Mouse (Mus musculus) lung, postnatal 0 days (tissue): ENCODE measurements at regions not wholly inside any gene's neighbourhood (a gene's known extent, or its start where the extent isn't known, plus 50 kb on each side); places are given as distances from the start of the nearest gene placed in this dataset.

Experiments
- ATAC-seq: fragments of 200-750 bp; cut with Nextera tagmentation; 2 replicates; pipeline ENCODE4 v1.8.0; 2017; ENCODE audit warnings: moderate library complexity
- DNase-seq: peaks from one replicate; pipeline ENCODE4 v3.0.0-alpha.2; 2016; ENCODE audit warnings: low spot score
- H3K27ac ChIP-seq: fragments of 300-500 bp; sonication (generic); 2 replicates; pipeline ENCODE4 v1.5.1; 2014; ENCODE audit warnings: antibody characterized with exemption, mild to moderate bottlenecking, low read length, mixed read lengths
- H3K27me3 ChIP-seq: fragments of 300-500 bp; sonication (generic); replicated peaks from 2 replicates; pipeline ENCODE4 v1.6.1; 2014; ENCODE audit warnings: low read length, mixed read lengths; ENCODE audit not compliant: insufficient read depth
- H3K36me3 ChIP-seq: fragments of 300-500 bp; sonication (generic); 2 replicates; pipeline ENCODE4 v1.6.1; 2014; ENCODE audit warnings: low read length, mixed read lengths; ENCODE audit not compliant: insufficient read depth
- H3K4me1 ChIP-seq: fragments of 300-500 bp; sonication (generic); 2 replicates; pipeline ENCODE4 v1.6.1; 2014; ENCODE audit warnings: antibody characterized with exemption, low read depth, low read length, mixed read lengths; ENCODE audit not compliant: insufficient read depth
- H3K4me2 ChIP-seq: fragments of 300-500 bp; sonication (generic); replicated peaks from 2 replicates; pipeline ENCODE4 v1.6.1; 2014; ENCODE audit warnings: low read depth, mild to moderate bottlenecking, low read length, moderate library complexity, mixed read lengths
- H3K4me3 ChIP-seq: fragments of 300-500 bp; sonication (generic); 2 replicates; pipeline ENCODE4 v1.5.1; 2014; ENCODE audit warnings: low read depth, low read length
- H3K9ac ChIP-seq: fragments of 300-500 bp; sonication (generic); replicated peaks from 2 replicates; pipeline ENCODE4 v1.6.1; 2014; ENCODE audit warnings: low read depth, mild to moderate bottlenecking
- H3K9me3 ChIP-seq: fragments of 300-500 bp; sonication (generic); 2 replicates; pipeline ENCODE4 v1.6.1; 2016; ENCODE audit warnings: low read length, mixed read lengths
- CTCF ChIP-seq: IDR thresholded peaks from 2 replicates; pipeline ENCODE4 v1.5.1; 2016; ENCODE audit warnings: antibody characterized with exemption, mild to moderate bottlenecking
- EP300 ChIP-seq: IDR thresholded peaks from 2 replicates; pipeline ENCODE4 v1.6.1; 2016; ENCODE audit warnings: antibody characterized with exemption, mild to moderate bottlenecking, control low read depth
- WGBS: fragments of 180-500 bp; shearing (Covaris S2); extraction: QIAGEN DNeasy Blood & Tissue Kit; methylation state at CpG from one replicate; pipeline ENCODE4 v1.1.7; 2014; 5-methylcytosine and 5-hydroxymethylcytosine counted together

DNA sequence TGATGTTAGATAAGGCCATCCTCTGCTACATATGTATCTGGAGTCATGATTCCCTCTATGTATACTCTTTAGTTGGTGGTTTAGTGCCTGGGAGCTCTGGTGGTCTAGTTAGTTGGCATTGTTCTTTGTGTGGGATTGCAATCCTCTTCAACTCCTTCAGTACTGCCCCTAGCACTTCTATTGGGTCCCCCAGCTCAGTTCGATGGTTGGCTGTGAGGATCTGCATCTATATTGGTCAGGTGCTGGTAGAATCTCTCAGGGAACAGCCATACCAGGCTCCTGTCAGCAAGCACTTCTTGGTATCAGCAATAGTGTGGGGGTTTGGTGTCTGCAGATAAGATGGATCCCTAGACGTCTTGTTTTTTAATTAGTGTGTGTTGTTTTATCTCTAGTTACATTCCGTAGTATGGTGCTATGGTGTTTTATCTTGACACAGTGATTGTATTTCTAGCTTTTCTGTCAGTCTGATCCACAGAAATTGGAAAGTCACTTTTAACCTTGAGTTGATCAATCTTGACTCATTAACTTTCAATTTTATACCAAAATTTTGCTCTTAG is 296.6 kb downstream of the Fgf10 start:
- H3K9me3 ChIP-seq, result no peaks in the 10 kb centered on the region
- no peak overlapping the region for H3K4me3 ChIP-seq
- H3K27me3 ChIP-seq, result no peaks in the 10 kb centered on the region
- no peak overlapping the region for H3K4me2 ChIP-seq
- H3K4me1 ChIP-seq, result no peaks in the 10 kb centered on the region
- no peak overlapping the region for H3K27ac ChIP-seq
- ATAC-seq (no peak), DNase-seq (no peak)
- TF ChIP-seq EP300 (no peak), CTCF (no peak)
- H3K36me3 ChIP-seq, result no peaks in the 10 kb centered on the region
- no peak overlapping the region for H3K9ac ChIP-seq
- 53% methylated on average over 3 of the region's 3 CpGs for WGBS

DNA sequence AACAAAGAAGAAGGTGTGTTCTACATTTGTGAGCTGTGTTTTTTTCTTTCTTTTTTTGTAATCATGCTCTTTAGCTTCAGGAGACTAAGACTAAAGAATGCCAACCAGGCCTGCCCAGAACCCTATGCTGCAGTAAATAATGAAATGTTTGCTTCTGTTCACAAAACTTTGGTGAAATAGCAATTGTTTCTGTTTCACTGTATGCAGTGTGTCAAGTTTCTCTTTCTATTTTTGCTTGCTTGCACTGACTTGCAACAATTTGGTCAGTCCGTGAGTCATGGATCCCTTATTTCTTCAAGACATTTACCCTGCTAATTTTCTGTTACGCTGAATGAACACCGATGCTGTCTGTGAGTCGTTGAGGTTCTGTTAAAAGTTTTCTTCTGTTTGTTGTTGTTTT is 298.1 kb downstream of the Fgf10 start:
- no peak for ATAC-seq
- H3K9me3 ChIP-seq, result no peaks in the 10 kb centered on the region
- TF ChIP-seq CTCF (no peak), EP300 (no peak)
- no peaks in the 10 kb centered on the region for H3K4me1 ChIP-seq
- no peak overlapping the region for H3K4me2 ChIP-seq
- H3K4me3 ChIP-seq, result no peak overlapping the region
- DNase-seq, result no peak
- WGBS, result 61% methylated on average over 4 of the region's 4 CpGs
- H3K9ac ChIP-seq, result no peak overlapping the region
- H3K27ac ChIP-seq, result no peak overlapping the region
- H3K27me3 ChIP-seq, result no peaks in the 10 kb centered on the region
- no peaks in the 10 kb centered on the region for H3K36me3 ChIP-seq

DNA sequence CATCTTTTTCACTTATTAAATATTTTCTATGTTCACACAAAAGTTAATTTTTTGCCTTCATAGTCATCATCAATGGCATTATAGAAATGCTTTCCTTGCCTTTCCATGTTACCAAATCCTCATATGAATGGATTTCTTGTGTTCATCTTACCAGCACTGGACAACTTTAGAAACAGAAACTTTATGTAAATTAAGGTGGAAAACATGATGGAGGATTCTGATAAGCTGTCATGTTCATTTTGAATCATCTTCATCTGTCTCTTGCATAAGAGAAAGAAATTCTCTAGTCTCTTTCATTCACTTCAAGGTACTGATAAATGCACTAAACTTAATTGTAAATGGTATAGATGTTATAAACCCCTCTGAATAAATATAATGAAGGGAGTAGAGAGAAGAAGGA is 305.4 kb downstream of the Fgf10 start:
- Histone ChIP-seq H3K27ac (no peak overlapping the region), H3K4me2 (no peak overlapping the region), H3K9me3 (no peaks in the 10 kb centered on the region), H3K9ac (no peak overlapping the region), H3K4me1 (no peaks in the 10 kb centered on the region), H3K4me3 (no peak overlapping the region), H3K36me3 (no peaks in the 10 kb centered on the region), H3K27me3 (no peaks in the 10 kb centered on the region)
- no peak for DNase-seq
- no peak for ATAC-seq
- TF ChIP-seq EP300, result no peak
- no peak for TF ChIP-seq CTCF

DNA sequence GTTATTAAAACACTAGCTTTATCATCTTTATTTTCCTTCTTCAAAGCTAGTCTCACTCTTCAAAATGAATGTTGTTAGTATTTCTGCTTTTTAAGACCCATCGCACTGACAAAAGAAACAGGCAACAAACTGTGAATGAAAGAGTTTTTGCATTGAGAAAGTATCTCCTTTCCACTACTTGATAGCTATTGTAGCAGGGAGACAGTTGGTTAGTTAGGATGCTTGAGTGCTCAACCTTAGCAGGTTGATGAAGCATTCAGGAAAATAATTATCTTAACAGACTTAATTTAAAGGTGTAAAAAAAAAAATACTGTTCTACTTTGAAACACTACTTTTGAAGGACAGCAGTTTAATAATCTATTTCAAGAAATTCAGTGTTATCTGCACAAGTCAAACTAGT is 305.9 kb downstream of the Fgf10 start:
- WGBS, result 82% methylated on average over 1 of the region's 1 CpGs
- H3K4me1 ChIP-seq, result no peaks in the 10 kb centered on the region
- ATAC-seq (no peak), DNase-seq (no peak)
- H3K36me3 ChIP-seq, result no peaks in the 10 kb centered on the region
- no peaks in the 10 kb centered on the region for H3K9me3 ChIP-seq
- H3K4me3 ChIP-seq, result no peak overlapping the region
- no peak overlapping the region for H3K4me2 ChIP-seq
- H3K27ac ChIP-seq, result no peak overlapping the region
- TF ChIP-seq CTCF, result no peak
- TF ChIP-seq EP300, result no peak
- H3K27me3 ChIP-seq, result no peaks in the 10 kb centered on the region
- H3K9ac ChIP-seq, result no peak overlapping the region

DNA sequence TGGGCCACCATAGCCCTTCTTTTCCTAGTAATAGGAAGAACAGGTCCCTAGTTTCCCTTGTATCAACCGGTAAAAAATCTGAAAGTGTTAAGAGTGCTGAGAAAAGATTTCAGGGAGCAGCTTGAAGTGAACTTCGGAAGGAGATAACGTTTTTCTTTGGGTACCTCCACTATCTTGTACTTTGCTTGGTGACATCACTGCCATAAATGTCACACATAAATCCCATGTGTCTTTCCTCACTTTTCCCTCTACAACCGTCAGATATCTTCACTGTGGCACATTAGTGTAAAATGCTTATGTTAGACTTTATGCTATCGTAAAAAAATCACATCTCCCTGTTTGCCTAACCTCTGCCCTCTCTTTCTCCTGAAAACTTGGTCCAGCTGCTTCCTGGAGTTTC is 309.9 kb downstream of the Fgf10 start:
- H3K36me3 ChIP-seq, result no peaks in the 10 kb centered on the region
- H3K9me3 ChIP-seq, result no peaks in the 10 kb centered on the region
- no peak for TF ChIP-seq CTCF
- no peak for TF ChIP-seq EP300
- no peak overlapping the region for H3K27ac ChIP-seq
- H3K4me3 ChIP-seq, result no peak overlapping the region
- no peak overlapping the region for H3K4me2 ChIP-seq
- 54% methylated on average over 5 of the region's 5 CpGs for WGBS
- ATAC-seq (no peak), DNase-seq (no peak)
- H3K27me3 ChIP-seq, result no peaks in the 10 kb centered on the region
- H3K9ac ChIP-seq, result no peak overlapping the region
- no peaks in the 10 kb centered on the region for H3K4me1 ChIP-seq

DNA sequence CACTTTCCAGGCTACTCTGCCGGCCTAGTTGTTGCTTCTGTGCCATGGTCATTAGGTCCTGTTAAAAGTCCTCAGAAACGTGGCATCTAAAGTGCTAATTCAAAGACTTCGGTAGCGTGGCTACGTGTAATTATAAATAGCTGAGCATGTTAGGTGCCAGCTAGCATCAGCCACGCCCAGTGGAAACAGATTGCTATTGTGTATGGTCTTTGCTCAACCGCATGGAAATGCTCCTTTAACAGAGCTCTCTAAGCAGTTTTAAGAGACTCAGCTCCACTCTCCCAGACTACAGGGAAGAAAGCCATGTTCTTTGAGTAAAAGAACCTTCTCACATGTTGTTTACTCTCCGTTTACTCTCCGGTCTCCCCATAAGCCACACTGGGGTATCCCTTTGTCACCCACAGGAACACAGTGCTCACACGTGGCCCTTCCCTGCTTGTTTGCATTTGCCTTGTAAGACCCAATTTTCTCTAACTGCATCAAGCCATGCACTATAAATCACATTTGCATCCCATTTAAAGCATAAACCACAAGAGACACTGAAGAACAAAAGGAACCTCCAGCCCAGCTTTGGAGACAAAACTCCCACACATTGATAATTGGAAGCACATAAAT is 311.7 kb downstream of the Fgf10 start:
- Histone ChIP-seq H3K27ac (no peak overlapping the region), H3K4me3 (no peak overlapping the region), H3K4me2 (no peak overlapping the region), H3K27me3 (no peaks in the 10 kb centered on the region), H3K9me3 (no peaks in the 10 kb centered on the region), H3K4me1 (no peaks in the 10 kb centered on the region), H3K9ac (no peak overlapping the region), H3K36me3 (no peaks in the 10 kb centered on the region)
- no peak for ATAC-seq
- no peak for DNase-seq
- 78% methylated on average over 10 of the region's 10 CpGs for WGBS
- TF ChIP-seq CTCF (no peak), EP300 (no peak)

DNA sequence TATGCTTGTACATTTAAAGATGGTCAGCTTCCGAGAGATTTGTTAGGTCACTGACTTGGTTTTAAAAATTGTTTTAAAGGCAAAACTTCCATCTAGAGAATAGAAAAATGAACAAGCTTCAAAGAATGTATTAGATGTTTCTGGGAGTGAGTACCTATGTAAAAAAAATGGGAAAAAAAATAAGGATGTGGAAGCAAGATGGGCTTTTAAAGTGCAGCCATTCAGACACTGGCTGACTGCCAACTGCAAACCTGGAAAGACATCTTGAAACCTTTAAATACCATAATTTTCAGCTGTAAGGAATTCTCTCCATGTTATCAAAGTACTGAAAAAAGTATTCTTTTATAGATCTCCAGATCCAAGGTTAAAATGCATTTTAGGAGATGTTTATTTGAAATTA is 315.7 kb downstream of the Fgf10 start:
- no peaks in the 10 kb centered on the region for H3K36me3 ChIP-seq
- no peak overlapping the region for H3K4me2 ChIP-seq
- no peak for ATAC-seq
- 61% methylated on average over 1 of the region's 1 CpGs for WGBS
- H3K4me1 ChIP-seq, result no peaks in the 10 kb centered on the region
- DNase-seq, result no peak
- H3K4me3 ChIP-seq, result no peak overlapping the region
- TF ChIP-seq EP300, result no peak
- TF ChIP-seq CTCF, result no peak
- no peak overlapping the region for H3K9ac ChIP-seq
- no peaks in the 10 kb centered on the region for H3K9me3 ChIP-seq
- H3K27me3 ChIP-seq, result no peaks in the 10 kb centered on the region
- H3K27ac ChIP-seq, result no peak overlapping the region
